Mouse (Mus musculus): ENCODE measurements around the gene Arpp19. TPM values are rescaled to one million over a fixed set of nuclear protein-coding genes. Genes with fewer than 3 reads are reported as not detected.

Arpp19 gene
- 116 and 192 TPM in 2 replicates for total RNA-seq (2012; rRNA removed)

DNA sequence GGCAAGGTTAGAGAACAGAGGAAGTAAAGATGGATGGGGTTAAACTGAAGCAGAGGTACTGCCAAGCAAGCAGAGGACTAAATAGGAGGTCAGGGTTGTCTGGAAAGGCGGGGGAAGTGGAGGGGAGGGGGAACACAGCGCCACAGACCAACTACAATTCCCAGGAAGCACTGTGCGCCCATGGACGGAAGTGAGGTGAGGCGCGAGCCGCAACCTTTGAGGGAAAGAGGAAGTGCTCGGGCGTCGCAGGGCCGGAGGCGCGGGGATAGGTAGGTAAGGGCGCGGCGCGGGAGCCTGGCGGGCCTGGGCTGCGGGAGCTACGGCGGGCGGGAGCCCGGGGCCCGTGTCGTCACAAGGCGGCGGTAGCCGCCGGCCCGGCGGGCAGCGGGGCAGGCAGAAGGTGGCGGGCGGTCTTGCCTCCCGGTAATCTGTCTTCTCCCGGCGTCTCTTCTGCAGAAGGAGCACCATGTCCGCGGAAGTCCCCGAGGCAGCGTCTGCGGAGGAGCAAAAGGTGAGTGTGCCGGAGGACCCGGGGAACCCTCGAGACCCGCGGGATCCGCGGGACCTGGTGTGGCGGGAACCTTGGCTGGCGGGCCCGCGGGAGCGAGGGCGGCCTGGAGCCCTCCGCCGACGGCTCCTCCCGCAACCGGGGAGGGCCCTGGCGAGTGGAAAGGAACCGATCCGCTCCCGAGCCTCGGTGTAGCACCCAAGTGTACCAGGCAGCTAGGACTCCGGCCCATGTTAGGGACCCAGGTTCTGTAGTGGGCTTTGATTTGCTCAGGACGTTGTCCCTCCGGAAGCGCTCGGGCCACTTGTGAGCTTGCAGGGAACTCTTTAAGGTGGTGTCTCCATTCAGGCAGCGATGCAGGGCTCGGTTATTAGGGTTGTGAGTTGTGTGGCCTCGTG, at the start of gene Arpp19:
Gene Arpp19 (plus strand): TSS at position 164 of the 906 bp plus-strand sequence.
- Histone ChIP-seq H3K9ac (ENCODE audit: insufficient read depth, low read depth, low read length, poor library complexity, severe bottlenecking) (peak within 1 kb of the TSS; percentile 99), H3K36me3 (ENCODE audit: control insufficient read depth, insufficient read depth, low read length, poor library complexity, severe bottlenecking) (peaks cover 2% of the 10 kb centered on the region; the same call in 1 of the 2 replicates), H3K4me3 (ENCODE audit: insufficient read depth in 1 of 2, low read depth in 1 of 2, low read length in 2 of 2, poor library complexity in 1 of 2, severe bottlenecking in 1 of 2) (peak within 1 kb of the TSS; percentile 99), H3K4me1 (ENCODE audit: control insufficient read depth in 2 of 2, insufficient read depth in 2 of 2, low read length in 2 of 2, poor library complexity in 1 of 2) (peaks cover 0 to 4% of the 10 kb centered on the region in 2 experiments; a peak in 2 of 4 replicates), H3K27ac (ENCODE audit: insufficient read depth, low read depth, low read length, poor library complexity, severe bottlenecking) (peak within 1 kb of the TSS; percentile 76), H3K9me3 (ENCODE audit: control insufficient read depth, insufficient read depth, low read depth, low read length) (no peaks in the 10 kb centered on the region)
- in situ Hi-C loops (cut with MboI; ENCODE audit: low sequenced_read_pairs in 2 of 2, unreplicated experiment in 2 of 2): no loop called here
- peak; percentile 84 for DNase-seq (ENCODE audit: low read depth, low spot score)
- TF ChIP-seq HCFC1 (IDR thresholded peaks at IDR 0.05; ENCODE audit: borderline replicate concordance, insufficient read depth, low read length) (peak; percentile 91), ZNF384 (IDR thresholded peaks at IDR 0.05; ENCODE audit: low read depth, low read length) (no peak)

DNA sequence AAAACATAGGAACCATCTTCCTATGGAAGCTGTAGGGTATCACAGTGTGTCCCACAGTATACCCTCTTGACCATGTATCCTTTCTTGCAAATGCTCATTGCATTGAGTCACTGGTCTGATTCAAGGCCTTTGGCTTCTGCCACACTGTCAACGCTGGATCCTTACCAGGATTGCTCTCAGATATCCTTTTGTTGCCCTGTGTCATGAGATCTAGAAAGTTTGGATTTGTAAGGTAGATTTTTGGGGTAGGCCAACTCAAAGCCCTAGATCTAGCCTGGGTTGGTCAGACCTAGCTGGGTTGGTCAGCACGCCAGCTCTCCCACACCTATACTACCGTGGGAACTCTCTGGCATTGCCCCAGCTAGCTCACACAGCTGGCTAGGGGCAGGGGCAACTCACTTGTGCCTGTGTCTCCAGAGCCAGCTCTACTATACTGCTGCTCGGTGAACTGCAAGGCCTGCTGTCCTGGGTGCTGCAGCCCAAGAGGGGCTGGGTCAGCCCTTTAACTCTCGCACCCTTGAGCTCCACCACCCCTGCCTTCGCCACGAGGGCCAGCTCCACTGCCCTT, 48.4 kb upstream of the Arpp19 start:
- DNase-seq (ENCODE audit: low read depth, low spot score): no peak
- Histone ChIP-seq H3K9ac (ENCODE audit: insufficient read depth, low read depth, low read length, poor library complexity, severe bottlenecking) (no peak overlapping the region), H3K36me3 (ENCODE audit: control insufficient read depth, insufficient read depth, low read length, poor library complexity, severe bottlenecking) (no peaks in the 10 kb centered on the region), H3K4me1 (ENCODE audit: control insufficient read depth in 2 of 2, insufficient read depth in 2 of 2, low read length in 2 of 2, poor library complexity in 1 of 2) (no peaks in the 10 kb centered on the region), H3K4me3 (ENCODE audit: insufficient read depth in 1 of 2, low read depth in 1 of 2, low read length in 2 of 2, poor library complexity in 1 of 2, severe bottlenecking in 1 of 2) (no peak overlapping the region), H3K9me3 (ENCODE audit: control insufficient read depth, insufficient read depth, low read depth, low read length) (no peaks in the 10 kb centered on the region), H3K27ac (ENCODE audit: insufficient read depth, low read depth, low read length, poor library complexity, severe bottlenecking) (no peak overlapping the region)
- in situ Hi-C loops (cut with MboI; ENCODE audit: low sequenced_read_pairs in 2 of 2, unreplicated experiment in 2 of 2): no loop called here
- TF ChIP-seq ZC3H11A (IDR thresholded peaks at IDR 0.05; ENCODE audit: borderline replicate concordance, low read depth, low read length) (no peak), MAFK (IDR thresholded peaks at IDR 0.05; ENCODE audit: insufficient read depth, low read depth, low read length) (no peak), CHD2 (IDR thresholded peaks at IDR 0.05; ENCODE audit: low read depth, low read length) (no peak), ZNF384 (IDR thresholded peaks at IDR 0.05; ENCODE audit: low read depth, low read length) (no peak)

DNA sequence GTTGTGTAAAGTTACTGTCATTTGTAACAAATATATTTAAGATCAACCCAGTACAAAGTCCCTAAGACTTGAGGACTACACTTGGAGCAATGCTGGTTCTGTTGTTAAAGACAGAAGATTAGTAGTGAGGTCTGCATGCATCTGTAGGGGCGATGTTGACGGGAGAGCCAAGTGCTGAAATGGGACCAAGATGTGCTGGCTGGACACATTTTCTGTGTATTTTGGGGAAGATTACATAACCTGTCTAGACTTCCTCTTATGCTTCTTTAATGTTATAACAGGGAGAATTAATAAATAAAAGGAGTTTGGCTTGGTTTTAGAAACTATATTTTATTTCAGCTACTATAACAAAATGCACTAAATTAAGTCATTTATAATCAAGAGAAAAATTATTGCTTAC, 47.4 kb upstream of the Arpp19 start:
- H3K36me3 ChIP-seq (ENCODE audit: control insufficient read depth, insufficient read depth, low read length, poor library complexity, severe bottlenecking): no peaks in the 10 kb centered on the region
- no peak overlapping the region for H3K27ac ChIP-seq (ENCODE audit: insufficient read depth, low read depth, low read length, poor library complexity, severe bottlenecking)
- no peak overlapping the region for H3K4me3 ChIP-seq (ENCODE audit: insufficient read depth in 1 of 2, low read depth in 1 of 2, low read length in 2 of 2, poor library complexity in 1 of 2, severe bottlenecking in 1 of 2)
- in situ Hi-C loops (cut with MboI; ENCODE audit: low sequenced_read_pairs in 2 of 2, unreplicated experiment in 2 of 2): no loop called here
- no peaks in the 10 kb centered on the region for H3K4me1 ChIP-seq (ENCODE audit: control insufficient read depth in 2 of 2, insufficient read depth in 2 of 2, low read length in 2 of 2, poor library complexity in 1 of 2)
- no peak for TF ChIP-seq ZC3H11A (IDR thresholded peaks at IDR 0.05; ENCODE audit: borderline replicate concordance, low read depth, low read length)
- TF ChIP-seq HCFC1 (IDR thresholded peaks at IDR 0.05; ENCODE audit: borderline replicate concordance, insufficient read depth, low read length): no peak
- no peak for TF ChIP-seq MAFK (IDR thresholded peaks at IDR 0.05; ENCODE audit: insufficient read depth, low read depth, low read length)
- no peak for TF ChIP-seq CHD2 (IDR thresholded peaks at IDR 0.05; ENCODE audit: low read depth, low read length)
- TF ChIP-seq ZNF384 (IDR thresholded peaks at IDR 0.05; ENCODE audit: low read depth, low read length): no peak
- no peaks in the 10 kb centered on the region for H3K9me3 ChIP-seq (ENCODE audit: control insufficient read depth, insufficient read depth, low read depth, low read length)
- no peak overlapping the region for H3K9ac ChIP-seq (ENCODE audit: insufficient read depth, low read depth, low read length, poor library complexity, severe bottlenecking)
- DNase-seq (ENCODE audit: low read depth, low spot score): no peak

DNA sequence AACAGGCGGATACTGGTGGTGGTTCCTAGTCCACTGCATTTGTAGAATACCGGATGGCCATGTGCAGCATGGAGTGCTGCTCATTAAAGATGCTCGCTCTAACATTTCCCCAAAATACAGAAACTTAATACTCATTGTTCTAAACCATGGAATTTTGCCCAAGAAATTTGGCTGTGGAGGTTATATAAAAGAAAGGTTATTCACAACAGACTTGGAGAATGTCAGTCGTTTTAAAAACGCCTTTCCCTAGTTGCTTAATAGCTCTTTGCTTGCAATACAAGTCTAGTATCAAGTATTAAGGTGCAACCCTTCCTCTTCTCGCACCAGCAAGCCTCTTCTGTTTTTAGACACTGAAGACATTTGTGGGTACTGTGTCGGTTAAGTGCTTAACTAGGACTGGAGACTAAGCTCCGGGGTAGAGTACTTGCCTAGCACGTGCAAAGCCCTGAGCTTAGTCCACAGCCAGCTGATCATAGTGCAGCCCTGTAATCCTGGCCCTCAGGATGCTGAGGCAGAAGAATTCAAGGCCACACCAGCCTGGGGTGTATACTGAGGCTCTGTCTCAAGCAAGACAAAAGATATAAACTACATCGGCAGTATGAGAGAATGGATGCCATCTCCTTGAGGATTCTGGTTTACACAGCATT, 42.7 kb upstream of the Arpp19 start:
- Histone ChIP-seq H3K9ac (ENCODE audit: insufficient read depth, low read depth, low read length, poor library complexity, severe bottlenecking) (no peak overlapping the region), H3K4me3 (ENCODE audit: insufficient read depth in 1 of 2, low read depth in 1 of 2, low read length in 2 of 2, poor library complexity in 1 of 2, severe bottlenecking in 1 of 2) (no peak overlapping the region), H3K9me3 (ENCODE audit: control insufficient read depth, insufficient read depth, low read depth, low read length) (no peaks in the 10 kb centered on the region), H3K36me3 (ENCODE audit: control insufficient read depth, insufficient read depth, low read length, poor library complexity, severe bottlenecking) (no peaks in the 10 kb centered on the region), H3K4me1 (ENCODE audit: control insufficient read depth in 2 of 2, insufficient read depth in 2 of 2, low read length in 2 of 2, poor library complexity in 1 of 2) (peaks cover 0 to 7% of the 10 kb centered on the region in 2 experiments; a peak in 2 of 4 replicates), H3K27ac (ENCODE audit: insufficient read depth, low read depth, low read length, poor library complexity, severe bottlenecking) (no peak overlapping the region)
- in situ Hi-C loops (cut with MboI; ENCODE audit: low sequenced_read_pairs in 2 of 2, unreplicated experiment in 2 of 2): no loop called here
- DNase-seq (ENCODE audit: low read depth, low spot score): no peak
- no peak for TF ChIP-seq CHD2 (IDR thresholded peaks at IDR 0.05; ENCODE audit: low read depth, low read length)
- no peak for TF ChIP-seq ZNF384 (IDR thresholded peaks at IDR 0.05; ENCODE audit: low read depth, low read length)
- no peak for TF ChIP-seq ZC3H11A (IDR thresholded peaks at IDR 0.05; ENCODE audit: borderline replicate concordance, low read depth, low read length)
- no peak for TF ChIP-seq MAFK (IDR thresholded peaks at IDR 0.05; ENCODE audit: insufficient read depth, low read depth, low read length)
- no peak for TF ChIP-seq HCFC1 (IDR thresholded peaks at IDR 0.05; ENCODE audit: borderline replicate concordance, insufficient read depth, low read length)
